Comparison of ENCODE assay signal across 12 mouse cellular contexts in the genomic region with DNA sequence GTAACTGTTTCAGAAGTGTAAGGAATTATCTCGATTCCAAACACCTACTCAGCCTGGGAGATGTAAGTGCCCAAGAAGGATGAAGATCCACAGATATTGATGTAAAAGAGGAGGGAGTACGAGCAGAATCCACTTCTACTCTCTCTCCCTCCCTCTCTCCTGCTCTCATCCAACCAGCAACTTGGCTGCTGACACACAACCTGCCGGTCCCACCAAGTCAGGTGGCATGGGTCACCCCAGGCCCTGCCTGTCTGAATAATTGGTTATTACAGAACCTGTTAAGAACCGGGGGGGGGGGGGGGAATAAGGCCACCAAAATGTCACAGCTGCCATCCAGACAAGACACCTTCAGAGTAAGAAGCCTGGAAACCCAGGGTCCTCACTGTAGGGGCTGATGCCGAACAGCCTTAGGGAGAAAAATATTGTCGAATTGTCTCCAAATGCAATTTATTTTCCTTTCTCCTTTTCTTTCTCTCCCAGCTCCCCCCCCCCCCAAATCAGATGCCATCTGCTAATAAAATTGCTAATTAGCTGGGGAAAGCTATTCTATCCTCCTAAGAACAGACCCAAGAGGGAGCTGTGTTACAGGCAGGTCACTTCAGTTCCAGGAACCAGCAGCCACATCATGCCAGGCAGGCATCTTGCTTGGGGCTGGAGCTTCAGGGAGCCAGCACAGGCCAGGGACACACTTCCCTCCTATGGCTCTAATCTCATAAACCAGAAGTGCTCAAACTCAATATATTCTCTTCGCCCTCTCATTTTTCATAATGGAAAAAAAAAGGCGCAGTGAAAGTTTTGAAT. TPM values are rescaled to one million over a fixed set of nuclear protein-coding genes. Genes with fewer than 3 reads are reported as not detected.
DNase-seq lines count a peak whose midpoint lies in the region; ATAC-seq lines count a peak whose summit lies in the region.
"Had no signal": no experiment of that assay in that cellular context is flagged by ENCODE, and none has a peak within 500 bp of the region (broad histone marks: within the 10 kb centered on the region; RNA-seq: fewer than 3 reads in every experiment).

No protein-coding gene starts in this region.

- peak; percentile 38 for DNase-seq in cerebellum, adult 9-11 months
- no peak for DNase-seq in cerebellum, postnatal 25 days
- DNase-seq in left cerebral cortex, postnatal 4 days, result peak; percentile 40
- no peak for DNase-seq in left cerebral cortex, adult 18-20 months (ENCODE audit: low spot score in 2 of 2)
- DNase-seq in urinary bladder, adult 18-20 months (ENCODE audit: low spot score in 2 of 2), result no peak
- DNase-seq in right cerebral cortex, postnatal 25 days, result no peak
- DNase-seq: gastrocnemius, postnatal 25 days; heart, postnatal 4 days; layer of hippocampus, postnatal 36 days; lung, adult 18-20 months had no signal

- H3K9me3 ChIP-seq in hindbrain, embryonic 16.5 days (ENCODE audit: control insufficient read depth, low read length), result no peaks in the 10 kb centered on the region
- no peaks in the 10 kb centered on the region for H3K9me3 ChIP-seq in neural tube, embryonic 15.5 days (replicated peaks)

- no peak overlapping the region for H3K4me2 ChIP-seq in hindbrain, embryonic 16.5 days (ENCODE audit: low read length)
- no peak overlapping the region for H3K4me2 ChIP-seq in neural tube, embryonic 15.5 days

- WGBS in hindbrain, embryonic 16.5 days, result 54% methylated on average over 7 of the region's 8 CpGs
- 44% methylated on average over 8 of the region's 8 CpGs for WGBS in neural tube, embryonic 15.5 days

- no peak overlapping the region for H3K27ac ChIP-seq in hindbrain, embryonic 16.5 days (ENCODE audit: low read depth, low read length)
- H3K27ac ChIP-seq in neural tube, embryonic 15.5 days (replicated peaks), result peak overlapping the region; percentile 56

- intact Hi-C loops in left cerebral cortex, postnatal 4 days (cut with DNase I), result no loop called here

- H3K9ac ChIP-seq in hindbrain, embryonic 16.5 days (ENCODE audit: low read depth, low read length), result no peak overlapping the region
- H3K9ac ChIP-seq in neural tube, embryonic 15.5 days (replicated peaks), result no peak overlapping the region

- no peaks in the 10 kb centered on the region for H3K27me3 ChIP-seq in hindbrain, embryonic 16.5 days (replicated peaks; ENCODE audit: control insufficient read depth, insufficient read depth, low read length)
- H3K27me3 ChIP-seq in neural tube, embryonic 15.5 days (replicated peaks), result no peaks in the 10 kb centered on the region

- H3K36me3 ChIP-seq in hindbrain, embryonic 16.5 days (ENCODE audit: control insufficient read depth, insufficient read depth, low read length), result no peaks in the 10 kb centered on the region
- H3K36me3 ChIP-seq in neural tube, embryonic 15.5 days, result no peaks in the 10 kb centered on the region

- H3K4me1 ChIP-seq in hindbrain, embryonic 16.5 days (ENCODE audit: control insufficient read depth, insufficient read depth, low read depth, low read length), result peaks cover 11% of the 10 kb centered on the region
- peaks cover 19% of the 10 kb centered on the region for H3K4me1 ChIP-seq in neural tube, embryonic 15.5 days

- no peak overlapping the region for H3K4me3 ChIP-seq in hindbrain, embryonic 16.5 days (ENCODE audit: low read length)
- no peak overlapping the region for H3K4me3 ChIP-seq in neural tube, embryonic 15.5 days (replicated peaks)

- peak; percentile 64 for ATAC-seq in hindbrain, embryonic 16.5 days
- ATAC-seq in neural tube, embryonic 15.5 days (ENCODE audit: low FRiP score), result peak; percentile 67; the same call in 1 of the 2 replicates

RNA-seq across cellular contexts. Expression of gene Atp1a1, which starts 6.7 kb away (rescaled TPM):
- total RNA-seq in left cerebral cortex, postnatal 4 days (2021), result 100 to 1,000 TPM; 205 to 223 TPM
- 1,000 to 10,000 TPM; 1,009 to 1,025 TPM for total RNA-seq in left cerebral cortex, adult 18-20 months (2021)
- polyA plus RNA-seq in hindbrain, embryonic 16.5 days (2015; fragmentation: Nextera tagmentation; extraction: Ambion mirVana), result 67.5 and 74.9 TPM in 2 replicates
- 77.2 and 88.7 TPM in 2 replicates for polyA plus RNA-seq in neural tube, embryonic 15.5 days (2015; fragmentation: Nextera tagmentation; extraction: Ambion mirVana)

Comparison
In these comparisons a context has a peak if more than half of its experiments do, and no peak if none do; other contexts are left out.
1. DNase-seq: peak in cerebellum, adult 9-11 months (single experiment) and left cerebral cortex, postnatal 4 days (single experiment); none in cerebellum, postnatal 25 days (0 of 2), left cerebral cortex, adult 18-20 months (0 of 2), urinary bladder, adult 18-20 months (0 of 2) and right cerebral cortex, postnatal 25 days (single experiment).
2. RNA of gene Atp1a1, which starts 6.7 kb away (total RNA-seq): 1,009 to 1,025 TPM in left cerebral cortex, adult 18-20 months; 205 to 223 TPM in left cerebral cortex, postnatal 4 days; every median in the first group is over 4 times any median in the second.